Mouse (Mus musculus) midbrain, postnatal 0 days (tissue): ENCODE measurements around the gene Rab21. TPM values are rescaled to one million over a fixed set of nuclear protein-coding genes. Genes with fewer than 3 reads are reported as not detected.

Source experiments
- ATAC-seq: fragments of 200-750 bp; cut with Nextera tagmentation; 2 replicates; pipeline ENCODE4 v1.8.0; 2017; ENCODE audit warnings: moderate number of reproducible peaks, mild to moderate bottlenecking, moderate TSS enrichment, moderate library complexity; ENCODE audit not compliant: low FRiP score
- DNase-seq: peaks from one replicate; pipeline ENCODE4 v3.0.0-alpha.2; 2015; ENCODE audit warnings: low spot score
- H3K27ac ChIP-seq: fragments of 300-500 bp; sonication (generic); 2 replicates; pipeline ENCODE4 v1.5.1; 2014; ENCODE audit warnings: low read depth, mild to moderate bottlenecking, low read length, mixed read lengths
- H3K27me3 ChIP-seq: fragments of 300-500 bp; sonication (generic); 2 replicates; pipeline ENCODE4 v1.6.1; 2014; ENCODE audit warnings: low read length, control low read depth, mixed read lengths; ENCODE audit not compliant: insufficient read depth
- H3K36me3 ChIP-seq: fragments of 300-500 bp; sonication (generic); 2 replicates; pipeline ENCODE4 v1.6.1; 2014; ENCODE audit warnings: low read length, control low read depth, mixed read lengths; ENCODE audit not compliant: insufficient read depth
- H3K4me1 ChIP-seq: fragments of 300-500 bp; sonication (generic); 2 replicates; pipeline ENCODE4 v1.6.1; 2014; ENCODE audit warnings: mild to moderate bottlenecking, control low read depth, antibody characterized with exemption, low read length, mixed read lengths; ENCODE audit not compliant: insufficient read depth
- H3K4me2 ChIP-seq: fragments of 300-500 bp; sonication (generic); 2 replicates; pipeline ENCODE4 v1.6.1; 2014; ENCODE audit warnings: low read depth, mild to moderate bottlenecking, low read length, mixed read lengths; ENCODE audit not compliant: poor library complexity, severe bottlenecking
- H3K4me3 ChIP-seq: fragments of 300-500 bp; sonication (generic); 2 replicates; pipeline ENCODE4 v1.5.1; 2014; ENCODE audit warnings: low read depth, mild to moderate bottlenecking, low read length, moderate library complexity
- H3K9ac ChIP-seq: fragments of 300-500 bp; sonication (generic); replicated peaks from 2 replicates; pipeline ENCODE4 v1.6.1; 2014; ENCODE audit warnings: mild to moderate bottlenecking, low read length, moderate library complexity, mixed read lengths; ENCODE audit not compliant: poor library complexity, severe bottlenecking
- H3K9me3 ChIP-seq: fragments of 300-500 bp; sonication (generic); 2 replicates; pipeline ENCODE4 v1.6.1; 2016; ENCODE audit warnings: low read length, control low read depth
- CTCF ChIP-seq: IDR thresholded peaks from 2 replicates; pipeline ENCODE4 v1.5.1; 2016; ENCODE audit warnings: antibody characterized with exemption, mild to moderate bottlenecking
- WGBS: fragments of 180-500 bp; shearing (Covaris S2); extraction: QIAGEN DNeasy Blood & Tissue Kit; methylation state at CpG from one replicate; pipeline ENCODE4 v1.1.7; 2014; 5-methylcytosine and 5-hydroxymethylcytosine counted together
- polyA plus RNA-seq: library from polyadenylated mRNA; unstranded; fragments of >200 nt; fragmentation: Nextera tagmentation; extraction: Ambion mirVana; gene quantifications from 2 replicates; pipeline ENCODE4 v1.2.1, GENCODE M21; 2015
- total RNA-seq: library from RNA; depleted of rRNA; stranded (reverse); fragments of >200 nt; gene quantifications from 2 replicates; pipeline ENCODE4 v1.2.3, GENCODE M21; 2014; rRNA removed

Rab21 gene
- total RNA-seq (30.2 and 44.0 TPM in 2 replicates), polyA plus RNA-seq (9.8 and 11.4 TPM in 2 replicates)

GRCm38 (mm10) chr10:115315473-115316171 is at the start of gene Rab21:
Gene Rab21, minus strand, starts transcription at chr10:115315594.
- peak; percentile 93 for ATAC-seq
- Histone ChIP-seq H3K27ac (peak within 1 kb of the TSS; percentile 98), H3K9ac (peak within 1 kb of the TSS; percentile 98), H3K36me3 (no peaks in the 10 kb centered on the region), H3K4me1 (peaks cover 15% of the 10 kb centered on the region; the same call in 1 of the 2 replicates), H3K27me3 (no peaks in the 10 kb centered on the region), H3K4me3 (peak within 1 kb of the TSS; percentile 71), H3K9me3 (no peaks in the 10 kb centered on the region), H3K4me2 (peak within 1 kb of the TSS; percentile 53)
- TF ChIP-seq CTCF, result no peak
- DNase-seq, result peak; percentile 92
- WGBS, result under 1% methylated on average over 42 of the region's 48 CpGs

GRCm38 (mm10) chr10:115363151-115363550 is 47.8 kb upstream of the Rab21 start:
- H3K27me3 ChIP-seq, result no peaks in the 10 kb centered on the region
- peaks cover 4% of the 10 kb centered on the region; the same call in 1 of the 2 replicates for H3K4me1 ChIP-seq
- no peak overlapping the region for H3K27ac ChIP-seq
- H3K4me2 ChIP-seq, result no peak overlapping the region
- no peak overlapping the region for H3K9ac ChIP-seq
- H3K4me3 ChIP-seq, result no peak overlapping the region
- no peaks in the 10 kb centered on the region for H3K9me3 ChIP-seq
- H3K36me3 ChIP-seq, result no peaks in the 10 kb centered on the region
- 90% methylated on average over 4 of the region's 4 CpGs for WGBS
- DNase-seq (no peak), ATAC-seq (no peak)
- no peak for TF ChIP-seq CTCF

GRCm38 (mm10) chr10:115362623-115362964 is 47.2 kb upstream of the Rab21 start:
- WGBS, result 7% methylated on average over 9 of the region's 9 CpGs
- Histone ChIP-seq H3K4me3 (peak overlapping the region; percentile 63), H3K4me2 (peak overlapping the region; percentile 63), H3K4me1 (peaks cover 4% of the 10 kb centered on the region; the same call in 1 of the 2 replicates), H3K27me3 (no peaks in the 10 kb centered on the region), H3K36me3 (no peaks in the 10 kb centered on the region), H3K9ac (peak overlapping the region; percentile 70; the same call in 1 of the 2 replicates), H3K27ac (peak overlapping the region; percentile 82), H3K9me3 (no peaks in the 10 kb centered on the region)
- TF ChIP-seq CTCF, result no peak
- ATAC-seq (peak; percentile 21), DNase-seq (peak; percentile 4)

GRCm38 (mm10) chr10:115361840-115362622 is 46.6 kb upstream of the Rab21 start, which contains the start of gene Tmem19:
Gene Tmem19, minus strand, starts transcription at chr10:115362501.
- Histone ChIP-seq H3K27ac (peak within 1 kb of the TSS; percentile 82), H3K36me3 (peaks cover 3% of the 10 kb centered on the region; the same call in 1 of the 2 replicates), H3K9me3 (no peaks in the 10 kb centered on the region), H3K4me2 (peak within 1 kb of the TSS; percentile 63), H3K4me1 (peaks cover 4% of the 10 kb centered on the region; the same call in 1 of the 2 replicates), H3K4me3 (peak within 1 kb of the TSS; percentile 63), H3K27me3 (no peaks in the 10 kb centered on the region), H3K9ac (peak within 1 kb of the TSS; percentile 70)
- ATAC-seq (peak; percentile 99), DNase-seq (peak; percentile 98)
- under 1% methylated on average over 42 of the region's 58 CpGs for WGBS
- TF ChIP-seq CTCF, result no peak; the same call in none of the 2 replicates

DNA sequence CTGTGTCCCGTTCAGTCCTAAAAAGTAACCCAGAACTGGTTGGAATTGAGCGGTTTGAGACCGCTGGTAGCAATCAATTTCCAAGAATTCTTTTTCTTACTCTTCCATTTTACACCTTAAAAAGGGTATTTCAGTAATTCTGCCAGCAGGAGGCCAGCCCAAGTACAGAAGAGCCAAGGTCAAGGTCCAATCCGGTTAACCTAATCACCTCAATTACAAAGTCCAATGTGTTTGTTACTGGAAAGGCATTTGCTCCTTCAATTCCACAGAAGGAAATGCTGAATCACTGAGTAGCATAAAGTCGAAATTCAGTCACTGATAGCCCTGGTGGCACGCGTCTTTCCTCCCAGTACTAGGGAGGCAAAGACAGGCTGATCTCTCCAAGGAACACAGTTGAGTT is 43.7 kb upstream of the Rab21 start:
- 94% methylated on average over 7 of the region's 7 CpGs for WGBS

More for the DNA sequence above, 43.7 kb upstream of the Rab21 start:
- peaks cover 5% of the 10 kb centered on the region; the same call in 1 of the 2 replicates for H3K36me3 ChIP-seq
- H3K4me1 ChIP-seq, result peaks cover 4% of the 10 kb centered on the region; the same call in 1 of the 2 replicates
- DNase-seq (no peak), ATAC-seq (no peak)
- H3K9me3 ChIP-seq, result no peaks in the 10 kb centered on the region
- H3K27me3 ChIP-seq, result no peaks in the 10 kb centered on the region
- no peak overlapping the region for H3K9ac ChIP-seq
- no peak for TF ChIP-seq CTCF
- no peak overlapping the region for H3K27ac ChIP-seq
- H3K4me3 ChIP-seq, result no peak overlapping the region
- H3K4me2 ChIP-seq, result no peak overlapping the region
